Mouse (Mus musculus) neural tube, embryonic 12.5 days (tissue): ENCODE measurements around the gene Hmgcs2. TPM values are rescaled to one million over a fixed set of nuclear protein-coding genes. Genes with fewer than 3 reads are reported as not detected.

Source experiments
- ATAC-seq: fragments of 200-750 bp; cut with Nextera tagmentation; 2 replicates; pipeline ENCODE4 v1.8.0; 2017; ENCODE audit warnings: low read depth, mild to moderate bottlenecking, moderate TSS enrichment, moderate library complexity; ENCODE audit not compliant: low FRiP score
- H3K27ac ChIP-seq: fragments of 300-500 bp; sonication (generic); 2 replicates; pipeline ENCODE4 v1.5.1; 2016
- H3K27me3 ChIP-seq: fragments of 300-500 bp; sonication (generic); replicated peaks from 2 replicates; pipeline ENCODE4 v1.6.1; 2016; ENCODE audit warnings: mild to moderate bottlenecking
- H3K36me3 ChIP-seq: fragments of 300-500 bp; sonication (generic); 2 replicates; pipeline ENCODE4 v1.6.1; 2016; ENCODE audit warnings: mild to moderate bottlenecking
- H3K4me1 ChIP-seq: fragments of 300-500 bp; sonication (generic); 2 replicates; pipeline ENCODE4 v1.6.1; 2016
- H3K4me2 ChIP-seq: fragments of 300-500 bp; sonication (generic); replicated peaks from 2 replicates; pipeline ENCODE4 v1.6.1; 2016; ENCODE audit warnings: mild to moderate bottlenecking
- H3K4me3 ChIP-seq: fragments of 300-500 bp; sonication (generic); 2 replicates; pipeline ENCODE4 v1.5.1; 2016
- H3K9ac ChIP-seq: fragments of 300-500 bp; sonication (generic); 2 replicates; pipeline ENCODE4 v1.6.1; 2016; ENCODE audit warnings: mild to moderate bottlenecking
- H3K9me3 ChIP-seq: fragments of 300-500 bp; sonication (generic); 2 replicates; pipeline ENCODE4 v1.6.1; 2016; ENCODE audit warnings: mild to moderate bottlenecking
- WGBS: fragments of 180-500 bp; shearing (Covaris S2); methylation state at CpG from one replicate; pipeline ENCODE4 v1.1.7; 2016; 5-methylcytosine and 5-hydroxymethylcytosine counted together
- polyA plus RNA-seq: library from polyadenylated mRNA; unstranded; fragments of >200 nt; fragmentation: Nextera tagmentation; extraction: Ambion mirVana; gene quantifications from 2 replicates; pipeline ENCODE4 v1.2.1, GENCODE M21; 2016

The Hmgcs2 gene
- polyA plus RNA-seq, 1 experiment from 2014 or later: 3.2 TPM

GRCm38 (mm10) chr3:98254656-98255583, 25.3 kb upstream of the Hmgcs2 start:
- 90% methylated on average over 8 of the region's 8 CpGs for WGBS
- Histone ChIP-seq H3K9ac (no peak overlapping the region), H3K27ac (no peak overlapping the region), H3K4me3 (no peak overlapping the region), H3K9me3 (peaks cover 4% of the 10 kb centered on the region), H3K27me3 (no peaks in the 10 kb centered on the region), H3K36me3 (no peaks in the 10 kb centered on the region), H3K4me1 (no peaks in the 10 kb centered on the region), H3K4me2 (no peak overlapping the region)
- no peak for ATAC-seq

- H3K9me3 ChIP-seq: no peaks in the 10 kb centered on the region
- no peaks in the 10 kb centered on the region for H3K36me3 ChIP-seq
- no peak overlapping the region for H3K4me3 ChIP-seq
- H3K4me1 ChIP-seq: no peaks in the 10 kb centered on the region
- H3K27me3 ChIP-seq: no peaks in the 10 kb centered on the region
- ATAC-seq: no peak
- no peak overlapping the region for H3K9ac ChIP-seq
- no peak overlapping the region for H3K27ac ChIP-seq
- H3K4me2 ChIP-seq: no peak overlapping the region
- 89% methylated on average over 4 of the region's 4 CpGs for WGBS
Measured at GRCm38 (mm10) chr3:98258723-98259122, 21.5 kb upstream of the Hmgcs2 start.

GRCm38 (mm10) chr3:98259271-98259751, 20.9 kb upstream of the Hmgcs2 start:
- H3K36me3 ChIP-seq: no peaks in the 10 kb centered on the region
- no peaks in the 10 kb centered on the region for H3K9me3 ChIP-seq
- H3K27me3 ChIP-seq: no peaks in the 10 kb centered on the region
- no peak overlapping the region for H3K9ac ChIP-seq
- H3K4me2 ChIP-seq: no peak overlapping the region
- H3K27ac ChIP-seq: no peak overlapping the region
- 94% methylated on average over 5 of the region's 5 CpGs for WGBS
- H3K4me3 ChIP-seq: no peak overlapping the region
- no peak for ATAC-seq
- no peaks in the 10 kb centered on the region for H3K4me1 ChIP-seq

- no peaks in the 10 kb centered on the region for H3K4me1 ChIP-seq
- H3K27me3 ChIP-seq: no peaks in the 10 kb centered on the region
- H3K4me2 ChIP-seq: no peak overlapping the region
- ATAC-seq: no peak
- no peaks in the 10 kb centered on the region for H3K9me3 ChIP-seq
- WGBS: 87% methylated on average over 3 of the region's 3 CpGs
- H3K9ac ChIP-seq: no peak overlapping the region
- H3K4me3 ChIP-seq: no peak overlapping the region
- H3K27ac ChIP-seq: no peak overlapping the region
- H3K36me3 ChIP-seq: no peaks in the 10 kb centered on the region
Measured at GRCm38 (mm10) chr3:98260534-98260933, 19.7 kb upstream of the Hmgcs2 start.

- H3K9me3 ChIP-seq: no peaks in the 10 kb centered on the region
- H3K4me2 ChIP-seq: no peak overlapping the region
- no peak for ATAC-seq
- 94% methylated on average over 4 of the region's 4 CpGs for WGBS
- H3K9ac ChIP-seq: no peak overlapping the region
- H3K36me3 ChIP-seq: no peaks in the 10 kb centered on the region
- H3K4me3 ChIP-seq: no peak overlapping the region
- no peaks in the 10 kb centered on the region for H3K27me3 ChIP-seq
- H3K4me1 ChIP-seq: no peaks in the 10 kb centered on the region
- no peak overlapping the region for H3K27ac ChIP-seq
Measured at GRCm38 (mm10) chr3:98261415-98261814, 18.8 kb upstream of the Hmgcs2 start.

- WGBS: 98% methylated on average over 2 of the region's 2 CpGs
- Histone ChIP-seq H3K36me3 (no peaks in the 10 kb centered on the region), H3K9ac (no peak overlapping the region), H3K9me3 (no peaks in the 10 kb centered on the region), H3K4me2 (no peak overlapping the region), H3K27me3 (no peaks in the 10 kb centered on the region), H3K4me1 (no peaks in the 10 kb centered on the region), H3K4me3 (no peak overlapping the region), H3K27ac (no peak overlapping the region)
- ATAC-seq: no peak
Measured at GRCm38 (mm10) chr3:98262133-98262532, 18.1 kb upstream of the Hmgcs2 start.

- ATAC-seq: no peak
- no peaks in the 10 kb centered on the region for H3K9me3 ChIP-seq
- 28% methylated on average over 6 of the region's 6 CpGs for WGBS
- H3K9ac ChIP-seq: no peak overlapping the region
- no peaks in the 10 kb centered on the region for H3K36me3 ChIP-seq
- no peak overlapping the region for H3K27ac ChIP-seq
- no peak overlapping the region for H3K4me2 ChIP-seq
- H3K27me3 ChIP-seq: no peaks in the 10 kb centered on the region
- H3K4me1 ChIP-seq: no peaks in the 10 kb centered on the region
- H3K4me3 ChIP-seq: no peak overlapping the region
Measured at GRCm38 (mm10) chr3:98267249-98267651, 13.0 kb upstream of the Hmgcs2 start.

GRCm38 (mm10) chr3:98273623-98274398, 6.4 kb upstream of the Hmgcs2 start:
- ATAC-seq: no peak
- no peaks in the 10 kb centered on the region for H3K9me3 ChIP-seq
- 65% methylated on average over 11 of the region's 11 CpGs for WGBS
- no peak overlapping the region for H3K9ac ChIP-seq
- no peak overlapping the region for H3K27ac ChIP-seq
- H3K4me2 ChIP-seq: no peak overlapping the region
- H3K27me3 ChIP-seq: no peaks in the 10 kb centered on the region
- no peak overlapping the region for H3K4me3 ChIP-seq
- H3K4me1 ChIP-seq: no peaks in the 10 kb centered on the region
- no peaks in the 10 kb centered on the region for H3K36me3 ChIP-seq

- Histone ChIP-seq H3K36me3 (no peaks in the 10 kb centered on the region), H3K4me3 (no peak overlapping the region), H3K27ac (no peak overlapping the region), H3K9me3 (no peaks in the 10 kb centered on the region), H3K9ac (no peak overlapping the region), H3K27me3 (no peaks in the 10 kb centered on the region), H3K4me1 (no peaks in the 10 kb centered on the region), H3K4me2 (no peak overlapping the region)
- WGBS: 49% methylated on average over 4 of the region's 4 CpGs
- ATAC-seq: no peak
Measured at GRCm38 (mm10) chr3:98279682-98280081, 553 bp upstream of the Hmgcs2 start.

- Histone ChIP-seq H3K9ac (no peak overlapping the region), H3K4me3 (no peak overlapping the region), H3K4me1 (no peaks in the 10 kb centered on the region), H3K9me3 (no peaks in the 10 kb centered on the region), H3K27me3 (no peaks in the 10 kb centered on the region), H3K36me3 (no peaks in the 10 kb centered on the region), H3K27ac (no peak overlapping the region), H3K4me2 (no peak overlapping the region)
- WGBS: 45% methylated on average over 12 of the region's 12 CpGs
- ATAC-seq: peak; percentile 77
Measured at GRCm38 (mm10) chr3:98280933-98281678, 871 bp downstream of the Hmgcs2 start.

- ATAC-seq: no peak
- 94% methylated on average over 8 of the region's 8 CpGs for WGBS
Measured at GRCm38 (mm10) chr3:98282422-98282821, 2.2 kb downstream of the Hmgcs2 start.

GRCm38 (mm10) chr3:98283205-98283604, 3.0 kb downstream of the Hmgcs2 start:
- Histone ChIP-seq H3K4me1 (no peaks in the 10 kb centered on the region), H3K36me3 (no peaks in the 10 kb centered on the region), H3K4me3 (no peak overlapping the region), H3K27me3 (no peaks in the 10 kb centered on the region), H3K9me3 (no peaks in the 10 kb centered on the region), H3K27ac (no peak overlapping the region), H3K4me2 (no peak overlapping the region), H3K9ac (no peak overlapping the region)
- WGBS: 91% methylated on average over 5 of the region's 5 CpGs
- no peak for ATAC-seq

More at GRCm38 (mm10) chr3:98282422-98282821, 2.2 kb downstream of the Hmgcs2 start:
- Histone ChIP-seq H3K9me3 (no peaks in the 10 kb centered on the region), H3K27ac (no peak overlapping the region), H3K9ac (no peak overlapping the region), H3K4me2 (no peak overlapping the region), H3K4me3 (no peak overlapping the region), H3K4me1 (no peaks in the 10 kb centered on the region), H3K27me3 (no peaks in the 10 kb centered on the region), H3K36me3 (no peaks in the 10 kb centered on the region)
